Mouse (Mus musculus) central nervous system, embryonic 18 days (tissue): ENCODE measurements around the gene Nabp2. TPM values are rescaled to one million over a fixed set of nuclear protein-coding genes. Genes with fewer than 3 reads are reported as not detected.

Source experiments
- polyA plus RNA-seq: library from polyadenylated mRNA; depleted of rRNA; stranded (reverse); fragments of >200 nt; gene quantifications from 2 replicates; pipeline ENCODE4 v1.2.3, GENCODE M21; 2012; rRNA removed

Nabp2 gene
- polyA plus RNA-seq = 95.9 and 102 TPM in 2 replicates

GRCm38 (mm10) chr10:128411211-128412054, at the start of gene Nabp2, which contains the start of gene Rnf41:
Gene Nabp2, minus strand, starts transcription at chr10:128411492.
Gene Rnf41, plus strand, starts transcription at chr10:128411657.

GRCm38 (mm10) chr10:128458719-128459408, 47.6 kb upstream of the Nabp2 start, which contains the start of gene Smarcc2:
Gene Smarcc2, plus strand, starts transcription at chr10:128459248.

DNA sequence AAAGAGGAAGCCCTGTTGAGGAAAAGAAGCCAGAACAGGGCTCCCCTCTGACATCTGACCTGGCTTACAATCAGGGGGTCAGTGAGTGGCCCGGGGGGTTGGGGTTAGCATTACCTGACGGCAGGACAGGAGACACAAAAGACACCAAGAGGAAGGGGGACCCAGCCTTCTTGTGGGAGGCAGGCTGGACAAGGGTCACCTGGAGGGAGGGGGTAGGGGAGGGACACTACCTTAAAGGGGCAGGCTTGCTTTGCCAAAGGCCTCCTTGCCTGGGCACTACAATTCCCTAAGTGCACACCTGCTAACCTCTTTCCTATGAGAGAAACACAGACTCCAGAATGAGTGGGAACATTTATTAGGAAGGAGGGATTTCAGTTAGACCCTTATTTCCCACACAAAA, 10.2 kb downstream of the Nabp2 start, which contains the start of gene Slc39a5:
TSS of gene Slc39a5 (minus strand) at position 174 of the 400 bp plus-strand sequence.

GRCm38 (mm10) chr10:128376455-128377211, 34.7 kb downstream of the Nabp2 start, which contains the start of gene Ankrd52:
Gene Ankrd52, plus strand, starts transcription at chr10:128377115.

GRCm38 (mm10) chr10:128368402-128369217, 42.7 kb downstream of the Nabp2 start, which contains the start of gene Coq10a:
Gene Coq10a, minus strand, starts transcription at chr10:128368997.

Other genes with a start within 250 kb of the Nabp2 start
- gene Rbms2, start 231.2 kb downstream of the Nabp2 start, polyA plus RNA-seq = 15.2 and 16.2 TPM in 2 replicates
- gene Gls2, start 217.0 kb downstream of the Nabp2 start, polyA plus RNA-seq = 4.4 and 4.9 TPM in 2 replicates
- 13.7 and 13.9 TPM in 2 replicates for gene Spryd4, start 199.7 kb downstream of the Nabp2 start, polyA plus RNA-seq
- 0.05 and 0.11 TPM in 2 replicates for gene Mip, start 185.7 kb downstream of the Nabp2 start, polyA plus RNA-seq
- 8.5 and 8.8 TPM in 2 replicates for gene Timeless, start 179.4 kb downstream of the Nabp2 start, polyA plus RNA-seq
- 0.12 TPM in 2 replicates for gene Apon, start 157.4 kb downstream of the Nabp2 start, polyA plus RNA-seq
- 0.12 and 0.17 TPM in 2 replicates for gene Apof, start 142.8 kb downstream of the Nabp2 start, polyA plus RNA-seq
- gene Stat2, start 140.9 kb downstream of the Nabp2 start, polyA plus RNA-seq = 33.4 and 33.7 TPM in 2 replicates
- gene Il23a, start 112.7 kb downstream of the Nabp2 start, polyA plus RNA-seq = 0.12 and 0.13 TPM in 2 replicates
- gene Pan2, start 108.2 kb downstream of the Nabp2 start, polyA plus RNA-seq = 30.4 and 30.5 TPM in 2 replicates
- gene Cnpy2, start 89.0 kb downstream of the Nabp2 start, polyA plus RNA-seq = 88.9 and 96.2 TPM in 2 replicates
- 197 and 201 TPM in 2 replicates for gene Cs, start 73.8 kb downstream of the Nabp2 start, polyA plus RNA-seq
- gene Coq10a, start 42.5 kb downstream of the Nabp2 start, polyA plus RNA-seq = 86.2 and 87.5 TPM in 2 replicates
- 41.2 and 46.4 TPM in 2 replicates for gene Ankrd52, start 34.4 kb downstream of the Nabp2 start, polyA plus RNA-seq
- 0.53 and 0.54 TPM in 2 replicates for gene Slc39a5, start 10.3 kb downstream of the Nabp2 start, polyA plus RNA-seq
- 84.4 and 89.6 TPM in 2 replicates for gene Rnf41, start 165 bp upstream of the Nabp2 start, polyA plus RNA-seq
- gene Smarcc2, start 47.8 kb upstream of the Nabp2 start, polyA plus RNA-seq = 299 and 327 TPM in 2 replicates
- gene Myl6, start 82.7 kb upstream of the Nabp2 start, polyA plus RNA-seq = 1,229 and 1,412 TPM in 2 replicates
- gene Myl6b, start 87.2 kb upstream of the Nabp2 start, polyA plus RNA-seq = 50.3 and 54.8 TPM in 2 replicates
- 12.2 and 13.9 TPM in 2 replicates for gene Esyt1, start 114.4 kb upstream of the Nabp2 start, polyA plus RNA-seq
- 16.5 and 17.2 TPM in 2 replicates for gene Zc3h10, start 136.3 kb upstream of the Nabp2 start, polyA plus RNA-seq
- 2,248 and 2,668 TPM in 2 replicates for gene Rpl41, start 137.8 kb upstream of the Nabp2 start, polyA plus RNA-seq
- gene Pa2g4, start 154.5 kb upstream of the Nabp2 start, polyA plus RNA-seq = 131 and 136 TPM in 2 replicates
- gene Erbb3, start 178.2 kb upstream of the Nabp2 start, polyA plus RNA-seq = 1.5 and 1.7 TPM in 2 replicates
- gene Rps26, start 215.3 kb upstream of the Nabp2 start, polyA plus RNA-seq = 964 and 983 TPM in 2 replicates
- 18.4 and 21.2 TPM in 2 replicates for gene Ikzf4, start 234.5 kb upstream of the Nabp2 start, polyA plus RNA-seq